Mouse (Mus musculus): ENCODE measurements around the gene Kcnj12. TPM values are rescaled to one million over a fixed set of nuclear protein-coding genes. Genes with fewer than 3 reads are reported as not detected.

Kcnj12 gene
- total RNA-seq (2022), result 1 to 10 TPM; 6.7 to 7.8 (median 7.4) TPM

DNA sequence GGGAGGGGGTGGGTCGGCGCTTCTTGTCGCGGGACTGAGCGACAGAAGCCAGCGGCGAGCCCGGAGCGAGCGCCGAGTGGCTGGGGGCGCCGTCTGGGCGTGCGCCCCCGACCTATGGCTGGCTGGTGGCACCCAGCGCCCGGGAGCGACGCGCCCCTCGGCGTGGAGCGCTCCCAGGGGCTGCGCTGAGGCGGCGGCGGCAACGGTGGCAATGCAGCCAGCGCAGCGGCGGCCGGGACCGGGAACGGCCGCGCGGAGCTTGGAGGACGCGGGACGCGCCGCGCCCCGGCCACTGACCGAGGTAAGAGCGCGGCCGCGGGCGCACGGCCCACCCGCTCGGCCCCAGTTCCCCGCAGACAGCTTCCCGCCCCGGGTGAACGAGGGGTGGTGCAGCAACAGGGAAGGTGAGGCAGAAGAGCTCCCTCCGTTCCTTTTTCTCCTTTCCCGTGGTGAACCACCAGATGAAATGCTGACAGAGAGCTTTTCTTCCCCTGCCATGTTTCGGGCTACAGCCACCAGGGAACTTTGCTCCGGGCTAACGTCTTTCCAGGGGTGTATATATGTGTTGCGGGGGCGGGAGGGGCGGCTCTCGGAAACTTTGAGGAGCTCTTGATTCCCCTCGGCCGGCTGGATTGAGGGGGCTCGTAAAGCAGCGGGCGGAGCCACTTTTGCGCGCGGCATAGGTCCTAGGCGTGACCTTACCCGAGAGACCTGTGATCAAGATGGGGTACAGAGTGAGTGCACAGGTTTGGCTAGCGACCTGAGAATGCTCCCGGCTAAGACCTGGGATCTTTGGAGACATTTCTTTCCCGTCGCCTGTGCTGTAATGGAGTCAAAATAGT lies at the start of gene Kcnj12:
Gene Kcnj12, plus strand, starts transcription at position 15 of the 842 bp plus-strand sequence.
- DNase-seq (ENCODE audit: low spot score in 2 of 2), result no peak

DNA sequence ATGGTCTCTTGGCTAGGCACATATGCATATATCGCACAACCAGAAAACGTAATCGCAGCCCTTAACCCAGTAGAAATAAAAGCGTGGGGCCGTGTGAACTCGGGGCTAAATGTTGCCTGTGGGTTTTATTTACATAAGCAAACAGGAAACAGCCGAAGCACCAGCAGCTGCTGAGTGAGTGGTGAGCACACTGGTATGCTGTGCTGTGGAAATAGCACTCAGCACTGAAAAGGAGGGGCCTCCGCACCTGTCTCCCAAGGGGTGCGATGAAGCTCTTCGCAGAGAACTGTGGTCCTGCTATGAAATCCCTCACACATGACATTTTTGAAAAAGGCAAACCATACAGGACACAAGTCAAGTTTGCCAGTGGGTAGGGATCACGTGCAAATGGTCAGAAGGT lies 47.3 kb upstream of the Kcnj12 start:
- DNase-seq (ENCODE audit: low spot score in 2 of 2), result no peak

DNA sequence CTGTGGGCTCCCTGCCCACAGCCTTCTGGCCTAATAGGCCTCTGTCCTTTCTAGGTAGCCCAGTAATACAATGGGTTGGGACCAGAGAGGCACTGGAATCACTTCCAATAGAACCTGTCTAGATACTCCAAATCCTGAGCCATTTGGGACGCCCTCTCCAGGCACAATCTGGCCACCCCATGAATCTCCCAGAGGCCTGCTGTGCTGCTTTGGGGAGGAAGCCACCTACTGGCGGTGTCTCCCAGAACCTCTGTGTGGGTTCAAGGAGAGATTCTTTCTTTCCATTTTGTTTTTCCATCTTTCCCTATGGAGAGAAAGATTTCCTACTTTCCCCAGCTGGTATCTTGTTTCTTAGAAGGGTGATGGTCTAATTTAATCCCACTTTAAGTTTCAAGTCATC lies 46.1 kb upstream of the Kcnj12 start:
- no peak for DNase-seq (ENCODE audit: low spot score in 2 of 2)

DNA sequence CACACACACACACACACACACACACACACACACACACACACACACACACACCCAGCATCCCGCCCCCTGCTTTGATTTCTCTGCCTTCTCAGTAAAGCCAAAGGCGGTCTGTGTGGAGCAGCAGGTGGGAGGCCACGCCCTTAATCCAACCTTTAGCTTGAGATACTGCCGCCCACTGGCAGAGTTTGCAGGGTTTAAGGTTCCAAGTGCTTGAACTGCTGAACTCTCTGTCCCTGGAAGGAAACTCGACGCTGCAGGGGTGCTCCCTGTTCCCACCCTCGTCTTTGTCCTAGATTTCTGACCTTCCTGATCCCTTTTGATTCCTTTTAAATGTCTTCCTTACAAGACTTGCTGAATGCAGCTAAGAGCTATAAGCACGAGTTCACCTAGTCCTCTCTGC lies 45.6 kb upstream of the Kcnj12 start:
- DNase-seq (ENCODE audit: low spot score in 2 of 2), result no peak

DNA sequence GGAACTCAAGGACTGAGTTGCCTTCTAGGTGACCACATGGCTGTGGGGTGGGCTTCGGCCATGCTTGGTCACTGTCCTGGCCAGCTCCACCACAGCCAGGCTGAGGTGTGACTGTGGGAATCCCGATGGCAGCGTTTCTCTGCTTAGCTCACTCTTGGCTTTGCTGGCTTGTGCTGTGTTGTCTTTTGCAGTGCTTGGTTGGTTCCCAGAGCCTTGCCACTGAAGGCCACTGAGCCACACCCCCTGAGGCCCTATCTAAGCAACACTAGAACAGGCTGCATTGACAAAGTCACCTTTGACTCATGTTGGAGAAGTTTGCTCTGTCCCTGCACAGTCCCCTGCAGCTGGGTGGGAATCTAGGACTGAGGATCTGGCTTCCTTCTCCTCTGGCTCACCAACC lies 45.2 kb upstream of the Kcnj12 start:
- DNase-seq (ENCODE audit: low spot score in 2 of 2), result no peak

DNA sequence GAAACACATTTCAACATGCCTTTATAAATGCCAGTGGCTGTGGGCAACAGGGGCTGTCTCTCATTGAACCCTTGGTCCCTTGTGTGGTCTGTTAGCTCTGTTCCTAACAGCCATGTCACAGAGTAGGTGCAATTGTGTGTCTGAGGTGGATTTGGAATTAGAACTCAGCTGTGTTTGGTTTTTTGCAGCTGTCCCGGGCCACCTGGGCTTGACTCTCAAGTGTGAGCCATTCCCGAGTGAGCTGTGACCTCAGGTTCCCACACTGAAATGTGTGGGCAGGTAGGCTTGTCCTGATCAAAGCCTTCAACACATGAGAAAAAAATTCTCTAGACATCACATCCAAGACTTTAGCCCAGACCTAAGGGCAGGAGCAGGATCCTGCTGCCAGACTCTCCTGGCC lies 43.7 kb upstream of the Kcnj12 start:
- no peak for DNase-seq (ENCODE audit: low spot score in 2 of 2)

DNA sequence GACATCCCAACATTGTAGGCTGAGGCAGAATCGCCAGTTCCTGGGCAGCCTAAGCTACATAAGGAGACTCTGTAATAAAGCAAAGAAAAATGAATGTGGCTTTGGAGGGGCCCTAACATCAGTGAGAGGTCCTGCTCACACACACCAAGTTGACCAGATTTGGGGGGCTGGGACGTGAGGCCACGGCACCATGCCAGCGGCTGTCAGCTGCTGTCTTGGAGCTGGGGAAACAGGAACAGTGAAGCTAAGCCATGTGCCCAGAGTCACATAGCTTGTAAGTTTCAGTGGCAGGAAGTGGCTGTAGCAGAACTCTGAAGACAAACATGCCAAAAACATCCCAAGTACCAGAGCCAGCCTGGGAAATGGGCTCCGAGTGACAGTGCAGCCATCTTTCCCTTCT lies 42.6 kb upstream of the Kcnj12 start:
- DNase-seq (ENCODE audit: low spot score in 2 of 2), result no peak

DNA sequence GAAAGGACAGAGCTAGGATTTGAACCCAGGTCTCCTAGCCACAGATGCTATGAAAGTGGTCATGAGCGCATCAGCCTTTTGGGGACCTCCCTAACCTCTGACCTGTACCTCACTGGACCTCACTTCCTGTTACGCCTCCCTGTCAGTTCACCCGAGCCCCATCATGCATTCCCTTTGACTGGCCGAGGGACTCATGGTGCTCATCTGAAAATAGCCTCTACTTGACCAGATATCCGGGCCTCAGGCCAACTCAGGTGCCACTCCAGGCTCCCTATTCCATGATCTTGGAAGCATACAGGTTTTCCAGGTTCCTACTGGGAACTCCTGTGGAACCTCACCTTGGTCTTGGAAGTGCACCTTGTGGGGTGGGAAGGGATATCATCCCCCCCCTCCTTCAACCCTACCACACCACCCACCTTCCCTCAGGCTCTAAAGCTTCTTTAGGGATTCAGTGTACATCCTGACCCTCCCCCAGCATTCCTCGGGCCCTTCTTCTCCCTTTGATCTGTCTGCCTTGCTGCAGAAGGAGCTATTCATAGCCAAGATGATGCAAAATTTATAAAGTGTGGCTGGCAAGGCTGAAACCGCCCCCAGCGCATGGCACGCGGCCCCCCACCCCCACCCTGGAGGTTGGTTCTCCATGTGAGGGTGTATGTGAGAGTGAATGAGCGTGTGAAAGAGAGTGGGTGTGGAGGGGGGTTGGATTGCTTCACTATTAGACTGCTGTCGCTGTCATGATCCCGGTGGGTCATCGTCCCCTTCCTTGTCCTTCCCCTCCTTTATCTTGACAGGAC lies 40.5 kb upstream of the Kcnj12 start:
- DNase-seq (ENCODE audit: low spot score in 2 of 2), result no peak

DNA sequence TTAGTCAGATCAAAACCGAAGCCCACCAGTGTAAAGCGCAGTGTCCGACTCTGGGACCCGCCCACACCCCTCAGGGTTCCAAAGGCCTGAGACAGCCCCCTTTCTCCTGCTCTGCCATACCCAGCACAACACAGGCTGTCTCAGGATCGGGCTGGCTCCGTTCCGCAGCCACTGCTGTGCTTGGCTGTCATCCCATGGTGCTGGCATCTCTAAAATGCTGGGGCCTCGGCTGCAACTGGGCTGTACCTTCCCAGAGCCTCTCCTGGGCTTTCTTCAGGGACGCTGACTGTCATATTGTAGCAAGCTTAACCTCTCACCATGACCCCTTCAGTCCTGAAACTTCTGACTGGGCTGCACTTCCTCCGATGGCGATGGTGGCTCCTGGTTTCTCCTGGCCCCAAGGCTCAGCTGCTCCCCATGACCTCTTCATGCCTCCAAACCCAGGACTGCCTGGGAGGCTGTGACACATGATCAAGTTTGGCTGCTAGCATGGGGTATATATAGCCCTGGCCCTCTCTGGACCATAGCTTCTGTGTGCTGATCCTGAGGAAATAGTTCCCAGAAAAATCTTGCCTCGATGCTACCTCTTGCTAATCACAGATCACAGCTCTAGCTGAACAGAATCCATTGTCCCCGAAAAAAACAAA lies 37.3 kb upstream of the Kcnj12 start:
- DNase-seq (ENCODE audit: low spot score in 2 of 2), result peak in 1 of 2 experiments; percentile 52

DNA sequence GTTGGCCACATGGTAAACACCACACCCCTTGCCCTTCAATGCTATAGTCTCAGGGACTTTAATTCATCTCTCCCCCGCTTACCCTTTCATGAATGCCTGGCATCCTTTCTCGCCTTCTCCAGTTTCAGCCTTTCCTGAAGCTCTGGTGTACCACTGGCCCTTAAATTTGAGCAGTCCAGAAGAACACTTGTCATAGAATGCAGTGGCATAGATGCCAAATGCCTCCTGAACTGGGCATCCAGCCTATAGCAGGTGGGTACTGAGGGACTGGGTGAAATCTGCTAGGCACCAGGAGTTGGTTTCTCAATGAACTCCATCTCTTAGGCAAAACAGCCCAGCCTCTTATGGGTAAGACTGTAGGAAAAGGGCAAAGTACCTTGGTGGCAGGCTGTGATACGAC lies 31.9 kb upstream of the Kcnj12 start:
- no peak for DNase-seq (ENCODE audit: low spot score in 2 of 2)

DNA sequence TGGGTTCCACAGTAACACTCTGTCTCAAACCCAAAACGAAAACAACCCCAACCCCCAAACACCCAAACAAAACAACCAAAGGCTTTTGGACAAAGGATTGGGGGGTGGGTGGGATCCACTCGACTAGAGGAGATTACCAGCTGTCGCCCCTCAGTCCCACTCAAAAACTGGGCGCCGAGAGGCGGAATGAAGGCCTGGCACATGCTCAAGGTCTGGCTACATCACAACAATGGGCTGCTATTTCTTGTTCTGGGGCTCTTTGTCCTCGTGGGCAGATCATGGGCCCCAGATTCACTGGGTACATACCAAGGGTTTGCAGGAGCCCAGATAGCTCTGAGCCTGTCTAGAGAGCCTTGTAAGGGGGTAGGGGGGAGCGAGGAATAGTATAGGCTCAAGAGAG lies 19.6 kb upstream of the Kcnj12 start:
- DNase-seq (ENCODE audit: low spot score in 2 of 2), result no peak

DNA sequence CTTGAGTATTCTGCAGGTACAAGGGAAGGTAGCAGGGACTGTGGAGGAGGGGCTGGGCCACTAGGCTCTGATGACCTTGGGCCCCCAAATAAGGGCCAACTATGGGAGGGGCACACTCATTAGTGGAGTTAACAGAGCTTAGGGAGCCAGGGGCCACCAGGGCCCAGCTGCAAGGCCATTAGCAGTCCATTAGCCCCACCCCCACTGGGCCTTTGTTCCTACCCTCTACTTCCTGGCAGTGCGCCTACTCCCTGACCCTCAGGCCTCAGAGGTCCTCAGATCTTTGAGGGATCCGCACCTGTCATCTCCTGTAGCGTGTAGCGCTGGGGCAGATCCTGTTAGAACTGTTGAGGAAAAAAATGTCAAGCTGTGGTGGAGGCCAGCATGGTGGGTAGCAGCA lies 18.3 kb upstream of the Kcnj12 start:
- no peak for DNase-seq (ENCODE audit: low spot score in 2 of 2)

DNA sequence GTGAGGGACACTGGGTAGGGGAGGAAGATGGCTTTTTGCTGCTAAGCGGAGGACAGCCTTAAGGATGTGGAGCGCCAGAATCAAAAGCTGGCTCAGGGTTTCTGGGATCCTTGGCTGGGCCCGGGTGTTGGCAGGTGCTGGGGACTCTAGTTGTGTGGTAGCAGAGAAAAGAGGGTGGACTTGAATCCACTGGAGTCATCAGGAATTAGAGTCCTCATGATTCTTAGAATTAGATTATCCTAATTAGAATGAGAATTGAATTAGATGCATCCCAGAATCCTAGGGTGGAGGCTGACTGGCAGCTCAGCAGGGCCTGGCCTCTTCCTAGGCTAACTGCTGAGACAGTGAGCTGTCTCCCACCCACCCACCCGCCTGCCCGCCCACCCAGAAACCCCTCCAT lies 17.6 kb upstream of the Kcnj12 start:
- DNase-seq (ENCODE audit: low spot score in 2 of 2), result no peak

DNA sequence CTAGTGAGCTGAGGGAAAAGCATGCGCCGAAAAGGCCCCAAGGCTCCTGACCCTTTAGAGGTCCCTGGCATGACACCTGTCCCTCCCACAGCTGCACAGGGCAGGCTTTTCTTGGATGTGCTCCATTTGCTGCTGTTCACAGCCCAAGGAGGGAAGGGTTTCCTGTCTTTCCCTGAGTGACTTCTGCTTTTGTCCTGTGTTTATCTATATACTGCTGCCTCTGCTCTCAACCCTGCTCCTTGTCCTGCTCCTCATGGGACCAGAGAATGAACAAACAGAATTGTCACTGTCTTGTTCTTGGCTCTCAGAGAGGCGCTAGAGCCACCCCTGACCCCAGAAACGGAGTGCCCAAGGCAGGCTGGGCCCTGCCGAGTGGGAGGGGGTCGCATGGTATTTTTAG lies 17.0 kb upstream of the Kcnj12 start:
- DNase-seq (ENCODE audit: low spot score in 2 of 2), result no peak

DNA sequence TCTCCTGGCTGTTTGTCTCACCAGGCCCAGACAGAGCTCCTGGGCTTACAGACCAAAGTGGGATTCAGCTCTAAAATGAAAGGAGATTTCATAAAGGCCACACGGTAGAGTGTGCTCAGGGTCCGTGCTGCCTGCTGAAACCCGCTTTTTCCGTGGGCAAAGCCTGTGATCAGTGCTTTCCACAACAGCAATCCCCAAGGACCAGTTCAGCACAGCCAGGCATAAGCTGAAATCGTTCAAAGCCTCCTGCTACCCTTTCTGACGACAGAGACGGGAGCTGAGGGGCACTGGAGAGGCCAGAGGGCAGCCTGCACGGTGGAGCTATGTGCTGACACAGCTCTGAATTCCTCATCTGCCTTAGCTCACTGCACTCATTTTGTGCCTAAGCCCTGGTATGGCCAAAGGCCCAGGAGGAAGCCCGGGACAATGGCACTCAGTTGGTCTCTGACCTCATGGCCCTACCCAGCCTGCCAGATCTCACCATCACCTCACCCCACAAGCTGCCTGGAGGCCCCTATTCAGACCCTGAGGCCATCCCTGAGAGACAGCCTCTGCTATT lies 10.5 kb upstream of the Kcnj12 start:
- DNase-seq (ENCODE audit: low spot score in 2 of 2), result peak in 1 of 2 experiments; percentile 19

DNA sequence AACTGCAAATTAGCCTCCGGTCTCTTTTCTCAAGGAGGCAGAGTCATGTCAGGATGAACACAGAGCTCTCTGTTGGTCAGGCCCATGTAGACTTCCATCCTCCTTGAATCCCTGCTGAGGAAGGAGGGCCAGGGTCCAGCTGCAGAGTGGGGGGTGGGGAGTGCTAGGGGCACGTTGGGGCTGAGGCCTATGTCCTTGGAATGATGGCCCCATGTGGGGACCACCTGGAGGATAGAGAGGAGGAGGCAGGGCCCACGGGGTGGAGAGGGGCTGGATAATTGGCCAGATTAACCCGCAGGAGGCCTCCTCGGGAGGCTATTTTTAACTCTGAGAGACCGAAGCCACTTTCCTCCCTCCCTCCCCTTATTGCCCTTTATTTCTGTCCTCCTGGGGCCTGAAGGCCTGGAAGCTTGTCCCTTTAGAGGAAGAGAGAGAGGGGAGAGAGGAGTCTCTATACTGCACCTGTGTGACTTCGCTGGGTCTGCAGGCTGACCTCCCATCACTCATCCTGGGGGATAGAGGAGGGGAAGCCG lies 5.4 kb upstream of the Kcnj12 start:
- DNase-seq (ENCODE audit: low spot score in 2 of 2), result no peak

DNA sequence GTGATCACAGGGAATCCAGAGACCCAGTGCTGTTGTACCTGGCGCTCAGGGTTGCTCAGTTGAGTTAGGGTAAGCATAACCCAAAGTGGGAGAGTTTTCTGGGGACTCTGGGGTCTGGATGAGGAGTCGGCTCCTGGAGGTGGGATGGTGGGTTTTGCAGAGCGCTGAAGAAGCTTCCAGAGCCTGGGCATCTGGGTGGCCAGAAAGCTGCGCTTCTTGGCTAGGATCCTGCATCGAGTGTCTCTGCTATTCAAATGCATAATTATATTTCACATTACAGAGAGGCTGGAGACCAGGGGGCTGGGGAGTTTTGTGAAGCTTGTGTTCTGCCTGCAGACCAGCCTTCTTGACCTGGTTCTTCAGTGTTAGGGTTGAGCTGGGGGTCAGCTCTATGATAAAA lies 1.2 kb upstream of the Kcnj12 start:
- no peak for DNase-seq (ENCODE audit: low spot score in 2 of 2)

DNA sequence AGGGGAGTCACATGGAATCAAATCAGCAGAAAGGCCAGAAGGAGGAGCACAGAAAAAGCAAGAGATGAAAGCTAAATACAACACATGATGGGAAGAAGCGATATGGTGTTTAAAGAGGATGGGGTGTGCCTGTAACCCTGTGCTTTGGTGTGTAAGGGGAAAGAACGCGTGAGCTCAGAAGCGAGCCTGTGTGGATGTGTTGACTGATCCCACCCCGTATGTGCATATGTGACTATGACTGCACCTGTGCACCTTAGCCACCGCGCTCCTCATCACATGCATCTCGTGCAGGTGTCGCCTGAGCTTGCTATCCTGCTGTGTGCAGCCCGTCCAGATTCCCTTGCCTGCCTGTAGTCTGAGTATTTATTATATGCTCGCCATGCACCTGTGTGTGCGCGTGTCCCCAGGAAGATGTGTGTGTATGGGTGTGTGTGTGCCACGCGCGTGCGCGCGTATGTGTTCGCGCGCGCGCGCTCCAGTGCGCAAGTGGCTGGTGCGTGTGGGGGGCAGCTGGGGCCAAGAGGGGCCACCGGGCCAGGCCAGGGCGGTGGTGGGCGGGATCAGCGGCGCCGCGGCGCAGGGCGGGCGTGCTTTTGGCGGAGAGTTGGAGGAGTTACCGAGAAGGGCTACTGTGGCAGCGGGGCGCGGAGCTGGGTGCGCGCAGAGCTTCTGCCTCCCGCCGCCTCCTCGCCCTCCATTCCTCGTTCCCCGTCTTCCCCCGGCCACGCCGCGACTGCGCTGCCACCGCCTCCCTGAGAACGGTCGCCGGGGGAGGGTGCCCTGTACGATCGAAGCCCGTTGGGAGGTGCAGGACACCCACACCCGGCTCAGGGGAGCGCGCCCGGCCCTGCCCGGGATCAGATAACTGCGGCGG lies 451 bp upstream of the Kcnj12 start:
- DNase-seq (ENCODE audit: low spot score in 2 of 2), result peak in 1 of 2 experiments; percentile 23

DNA sequence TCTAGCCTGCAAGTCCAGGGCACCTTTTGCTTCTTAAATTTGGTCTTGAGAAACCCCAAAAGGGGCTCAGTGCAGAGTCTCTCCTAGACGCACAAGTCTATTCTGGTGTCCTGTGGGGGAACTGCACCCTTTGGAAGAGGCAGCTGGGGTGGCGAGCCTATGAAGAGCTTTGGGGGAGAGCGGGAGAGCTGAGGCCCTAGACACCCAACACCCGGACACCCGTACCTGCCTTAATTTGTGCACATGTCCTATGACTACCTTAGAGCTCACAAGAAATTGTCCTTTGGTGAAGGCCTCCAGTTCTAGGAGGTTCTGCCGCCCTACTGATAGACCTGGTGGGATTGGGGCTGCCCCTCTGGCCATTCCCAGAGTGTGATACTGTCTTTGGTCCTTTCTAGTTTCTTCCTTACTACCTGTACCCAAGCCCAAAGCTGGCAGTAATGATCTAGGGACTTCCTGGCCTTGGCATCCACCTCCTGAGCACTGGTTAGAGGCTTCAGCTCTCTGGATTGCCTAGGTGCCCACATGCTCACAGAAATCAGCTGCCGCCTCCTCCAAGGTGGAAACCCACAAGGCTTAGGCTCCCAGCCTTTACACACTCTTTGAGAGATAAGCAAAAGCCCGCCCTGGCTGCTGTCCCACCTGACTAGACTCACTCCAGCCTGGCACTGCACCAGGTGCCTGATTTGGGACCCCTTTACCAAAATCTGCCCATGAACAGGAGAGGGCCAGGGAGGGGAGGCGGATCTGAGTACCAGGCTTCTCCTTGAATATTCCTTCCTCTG lies 1.2 kb downstream of the Kcnj12 start:
- DNase-seq (ENCODE audit: low spot score in 2 of 2), result no peak

DNA sequence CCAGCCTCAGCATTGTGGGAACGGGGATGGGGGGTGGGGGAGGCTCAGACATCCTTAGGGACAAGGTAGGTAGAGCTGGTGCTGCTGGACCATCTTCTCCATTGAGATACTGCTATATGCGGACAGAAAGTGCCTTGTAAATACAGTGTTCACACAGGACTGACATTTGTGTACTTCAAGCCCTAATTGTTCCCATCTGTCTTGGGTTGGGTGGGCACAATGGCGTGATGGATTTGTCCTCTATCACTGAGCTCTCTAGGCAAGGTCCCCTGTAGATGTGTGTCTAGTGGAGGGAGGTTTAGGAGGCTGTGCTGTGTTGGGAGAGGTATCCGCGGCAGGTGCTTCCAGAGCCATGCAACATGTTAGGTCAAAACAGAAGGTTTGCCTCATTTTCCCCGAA lies 2.0 kb downstream of the Kcnj12 start:
- no peak for DNase-seq (ENCODE audit: low spot score in 2 of 2)

Data from layer of hippocampus, adult 8-10 months (tissue).